Mouse (Mus musculus) T-helper 2 cell (primary cell): ENCODE measurements at regions not wholly inside any gene's neighbourhood (a gene's known extent, or its start where the extent isn't known, plus 50 kb on each side); places are given as distances from the start of the nearest gene placed in this dataset.

Source experiments
- in situ Hi-C: fragments of 300-600 bp; cut with MboI, MseI; formaldehyde crosslinking; loops from one replicate; pipeline ENCODE4 v1.15.1; 2025; ENCODE audit warnings: high pct_unique_total_duplicates

GRCm38 (mm10) chr14:99366281-99366987 is 67.9 kb downstream of the Klf5 start:
- in situ Hi-C loops: loop anchor here (25.0 kb wide), 1 partner anchor 521 kb away; no protein-coding TSS in a partner anchor

- in situ Hi-C loops: loop anchor here (25.0 kb wide), 1 partner anchor 520 kb away; no protein-coding TSS in a partner anchor
Observed at GRCm38 (mm10) chr14:99366996-99367555, 68.6 kb downstream of the Klf5 start.

GRCm38 (mm10) chr14:99369366-99369765 is 70.9 kb downstream of the Klf5 start:
- in situ Hi-C loops: loop anchor here (25.0 kb wide), 1 partner anchor 518 kb away; no protein-coding TSS in a partner anchor

GRCm38 (mm10) chr14:99373682-99374081 is 75.2 kb downstream of the Klf5 start:
- in situ Hi-C loops: loop anchor here (25.0 kb wide), 1 partner anchor 514 kb away; no protein-coding TSS in a partner anchor

- in situ Hi-C loops: no loop called here
Observed at GRCm38 (mm10) chr14:99375040-99375610, 76.6 kb downstream of the Klf5 start.

- in situ Hi-C loops: no loop called here
Observed at GRCm38 (mm10) chr14:99376652-99377502, 78.4 kb downstream of the Klf5 start.

- in situ Hi-C loops: no loop called here
Observed at GRCm38 (mm10) chr14:99381262-99382017, 82.9 kb downstream of the Klf5 start.

GRCm38 (mm10) chr14:99382051-99382450 is 83.6 kb downstream of the Klf5 start:
- in situ Hi-C loops: no loop called here

GRCm38 (mm10) chr14:99383170-99383569 is 84.7 kb downstream of the Klf5 start:
- in situ Hi-C loops: no loop called here

GRCm38 (mm10) chr14:99387581-99387980 is 89.1 kb downstream of the Klf5 start:
- in situ Hi-C loops: no loop called here

- in situ Hi-C loops: no loop called here
Observed at GRCm38 (mm10) chr14:99389306-99389705, 90.8 kb downstream of the Klf5 start.

GRCm38 (mm10) chr14:99391700-99392099 is 93.2 kb downstream of the Klf5 start:
- in situ Hi-C loops: no loop called here

GRCm38 (mm10) chr14:99392813-99393212 is 94.3 kb downstream of the Klf5 start:
- in situ Hi-C loops: no loop called here

- in situ Hi-C loops: no loop called here
Observed at GRCm38 (mm10) chr14:99393611-99394010, 95.1 kb downstream of the Klf5 start.

GRCm38 (mm10) chr14:99403155-99403726 is 104.8 kb downstream of the Klf5 start:
- in situ Hi-C loops: no loop called here

GRCm38 (mm10) chr14:99405228-99405627 is 106.7 kb downstream of the Klf5 start:
- in situ Hi-C loops: no loop called here

- in situ Hi-C loops: no loop called here
Observed at GRCm38 (mm10) chr14:99411835-99412234, 113.3 kb downstream of the Klf5 start.

- in situ Hi-C loops: no loop called here
Observed at GRCm38 (mm10) chr14:99416169-99416568, 117.7 kb downstream of the Klf5 start.

GRCm38 (mm10) chr14:99418970-99419369 is 120.5 kb downstream of the Klf5 start:
- in situ Hi-C loops: no loop called here

GRCm38 (mm10) chr14:99423334-99423733 is 124.8 kb downstream of the Klf5 start:
- in situ Hi-C loops: no loop called here

GRCm38 (mm10) chr14:99427049-99427448 is 128.6 kb downstream of the Klf5 start:
- in situ Hi-C loops: no loop called here
